ENCODE assay signal across 23 mouse cellular contexts in the genomic region with DNA sequence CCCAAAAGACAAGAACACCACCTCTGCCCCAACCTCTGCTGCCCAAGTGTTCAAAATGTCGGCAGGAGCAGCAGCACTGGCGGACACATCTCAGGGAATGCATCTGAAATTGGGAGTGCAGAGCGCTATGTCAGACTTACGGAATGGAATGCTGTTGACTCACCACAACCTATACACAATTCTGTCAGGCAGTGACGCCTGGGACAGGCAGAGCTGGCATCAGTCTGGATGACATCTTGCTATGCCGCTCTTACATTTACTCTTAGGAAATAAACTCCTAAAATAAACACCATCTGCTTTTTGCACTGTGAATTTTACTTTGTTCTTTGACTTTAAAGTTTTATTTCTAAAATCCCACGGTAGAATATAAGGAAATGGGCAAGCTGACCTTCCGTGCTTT. TPM values are rescaled to one million over a fixed set of nuclear protein-coding genes. Genes with fewer than 3 reads are reported as not detected.
DNase-seq lines count a peak whose midpoint lies in the region; ATAC-seq and TF ChIP-seq lines count a peak whose summit lies in the region.
"Had no signal": no experiment of that assay in that cellular context is flagged by ENCODE, and none has a peak within 500 bp of the region (broad histone marks: within the 10 kb centered on the region; RNA-seq: fewer than 3 reads in every experiment).

No protein-coding gene starts in this region.

- H3K4me3 ChIP-seq in forebrain, embryonic 14.5 days (ENCODE audit: low read depth, low read length), result no peak overlapping the region
- no peak overlapping the region for H3K4me3 ChIP-seq in forebrain, embryonic 15.5 days
- H3K4me3 ChIP-seq in layer of hippocampus, adult 2 months, result no peak overlapping the region
- H3K4me3 ChIP-seq in embryonic facial prominence, embryonic 10.5 days, result no peak overlapping the region
- H3K4me3 ChIP-seq: embryonic facial prominence, embryonic 13.5 days; forebrain, embryonic 13.5 days; gastrocnemius, adult 2 months; heart, embryonic 12.5 days; hindbrain, embryonic 10.5 days had no signal

- DNase-seq in forebrain, embryonic 14.5 days (ENCODE audit: low spot score), result peak; percentile 17
- peak in 1 of 2 experiments; percentile 16 for DNase-seq in layer of hippocampus, adult 2 months (ENCODE audit: low spot score in 2 of 2)
- DNase-seq in layer of hippocampus, postnatal 14 days (ENCODE audit: low spot score in 2 of 2), result no peak
- peak; percentile 17 to 60 for DNase-seq in left cerebral cortex, postnatal 25 days (ENCODE audit: low spot score in 2 of 2)
- no peak for DNase-seq in left cerebral cortex, postnatal 4 days
- DNase-seq in layer of hippocampus, adult 9-11 months, result peak; percentile 15
- DNase-seq in embryonic facial prominence, embryonic 10.5 days (ENCODE audit: low spot score), result no peak
- DNase-seq: adrenal gland, adult 8-10 months; adrenal gland, postnatal 36 days; B cell, adult 2 months; cerebellum, adult 11-12 months; cerebellum, adult 9-10 months; cerebellum, postnatal 25 days; gastrocnemius, adult 2 months; gastrocnemius, postnatal 25 days had no signal

- TF ChIP-seq CTCF in layer of hippocampus, adult 2 months (conservative IDR thresholded peaks at IDR 0.05), result no peak

- ATAC-seq in forebrain, embryonic 14.5 days, result no peak
- no peak for ATAC-seq in forebrain, embryonic 15.5 days (replicated peaks)
- ATAC-seq: CD4-positive, CD25-positive, alpha-beta regulatory T cell, adult 4 months; forebrain, embryonic 13.5 days; hindbrain, embryonic 16.5 days had no signal

- H3K27ac ChIP-seq in forebrain, embryonic 14.5 days (ENCODE audit: low read depth, low read length), result no peak overlapping the region
- no peak overlapping the region for H3K27ac ChIP-seq in forebrain, embryonic 15.5 days (replicated peaks)
- H3K27ac ChIP-seq in layer of hippocampus, adult 2 months, result peak overlapping the region; percentile 37; the same call in 1 of the 2 replicates
- no peak overlapping the region for H3K27ac ChIP-seq in embryonic facial prominence, embryonic 10.5 days (replicated peaks)
- H3K27ac ChIP-seq: embryonic facial prominence, embryonic 13.5 days; forebrain, embryonic 13.5 days; gastrocnemius, adult 2 months; hindbrain, embryonic 10.5 days had no signal

- no peaks in the 10 kb centered on the region for H3K4me1 ChIP-seq in forebrain, embryonic 14.5 days (ENCODE audit: control insufficient read depth, insufficient read depth, low read length)
- H3K4me1 ChIP-seq in forebrain, embryonic 15.5 days, result no peaks in the 10 kb centered on the region
- 0 out of 2 replicates have a peak, but pooled peaks cover 3% of the 10 kb centered on the region for H3K4me1 ChIP-seq in embryonic facial prominence, embryonic 10.5 days
- H3K4me1 ChIP-seq: forebrain, embryonic 13.5 days; hindbrain, embryonic 10.5 days had no signal

- no peak overlapping the region for H3K9ac ChIP-seq in forebrain, embryonic 14.5 days (ENCODE audit: low read length)
- no peak overlapping the region for H3K9ac ChIP-seq in forebrain, embryonic 15.5 days (replicated peaks)
- H3K9ac ChIP-seq: embryonic facial prominence, embryonic 13.5 days; forebrain, embryonic 13.5 days; heart, embryonic 12.5 days had no signal

- H3K36me3 ChIP-seq in forebrain, embryonic 14.5 days (ENCODE audit: control insufficient read depth, insufficient read depth, low read length), result no peaks in the 10 kb centered on the region
- no peaks in the 10 kb centered on the region for H3K36me3 ChIP-seq in forebrain, embryonic 15.5 days
- no peaks in the 10 kb centered on the region for H3K36me3 ChIP-seq in embryonic facial prominence, embryonic 10.5 days (replicated peaks)
- H3K36me3 ChIP-seq: hindbrain, embryonic 10.5 days had no signal

- 89% methylated on average over 8 of the region's 8 CpGs for WGBS in forebrain, embryonic 14.5 days
- WGBS in forebrain, embryonic 15.5 days, result 88% methylated on average over 8 of the region's 8 CpGs
- 93% methylated on average over 8 of the region's 8 CpGs for WGBS in embryonic facial prominence, embryonic 10.5 days

- no peak overlapping the region for H3K4me2 ChIP-seq in forebrain, embryonic 14.5 days (ENCODE audit: low read length)
- H3K4me2 ChIP-seq in forebrain, embryonic 15.5 days (replicated peaks), result no peak overlapping the region
- H3K4me2 ChIP-seq: embryonic facial prominence, embryonic 13.5 days; forebrain, embryonic 13.5 days; heart, embryonic 12.5 days had no signal

- H3K9me3 ChIP-seq in forebrain, embryonic 14.5 days (replicated peaks; ENCODE audit: control insufficient read depth, low read length), result no peaks in the 10 kb centered on the region
- H3K9me3 ChIP-seq in forebrain, embryonic 15.5 days, result no peaks in the 10 kb centered on the region
- H3K9me3 ChIP-seq in embryonic facial prominence, embryonic 10.5 days, result no peaks in the 10 kb centered on the region
- H3K9me3 ChIP-seq: embryonic facial prominence, embryonic 13.5 days; forebrain, embryonic 13.5 days; G1E; heart, embryonic 12.5 days; hindbrain, embryonic 10.5 days had no signal

- intact Hi-C loops in left cerebral cortex, postnatal 25 days (cut with DNase I), result no loop called here
- intact Hi-C loops in left cerebral cortex, postnatal 4 days (cut with DNase I), result no loop called here

- no peaks in the 10 kb centered on the region for H3K27me3 ChIP-seq in forebrain, embryonic 14.5 days (replicated peaks; ENCODE audit: control insufficient read depth, insufficient read depth, low read length)
- H3K27me3 ChIP-seq in forebrain, embryonic 15.5 days, result no peaks in the 10 kb centered on the region
- H3K27me3 ChIP-seq in embryonic facial prominence, embryonic 10.5 days (replicated peaks; ENCODE audit: low read depth, poor library complexity, severe bottlenecking), result no peaks in the 10 kb centered on the region
- H3K27me3 ChIP-seq: embryonic facial prominence, embryonic 13.5 days; forebrain, embryonic 13.5 days; heart, embryonic 12.5 days had no signal

RNA-seq across cellular contexts. Expression of a gene that starts 31.3 kb away (rescaled TPM):
- polyA plus RNA-seq in forebrain, embryonic 14.5 days (2014; fragmentation: Nextera tagmentation; extraction: Ambion mirVana), result 2.3 and 3.0 TPM in 2 replicates
- 2.7 and 3.7 TPM in 2 replicates for polyA plus RNA-seq in forebrain, embryonic 15.5 days (2015; fragmentation: Nextera tagmentation; extraction: Ambion mirVana)
- 10 to 100 TPM; 10.3 to 11.8 TPM for total RNA-seq in layer of hippocampus, adult 2 months (2021)
- 1 to 10 TPM; 7.2 to 8.6 TPM for total RNA-seq in layer of hippocampus, postnatal 14 days (2021)
- total RNA-seq in left cerebral cortex, postnatal 25 days (2021), result 10 to 100 TPM; 10.2 to 12.7 TPM
- 10 to 100 TPM; 11.3 to 11.9 TPM for total RNA-seq in left cerebral cortex, postnatal 4 days (2021)
- polyA plus RNA-seq in embryonic facial prominence, embryonic 10.5 days (2016; fragmentation: Nextera tagmentation; extraction: Ambion mirVana), result 8.9 and 9.6 TPM in 2 replicates

Comparison
In these comparisons a context has a peak if more than half of its experiments do, and no peak if none do; other contexts are left out.
1. DNase-seq: peak in forebrain, embryonic 14.5 days (single experiment), left cerebral cortex, postnatal 25 days (2 of 2) and layer of hippocampus, adult 9-11 months (single experiment); none in layer of hippocampus, postnatal 14 days (0 of 2), left cerebral cortex, postnatal 4 days (single experiment) and embryonic facial prominence, embryonic 10.5 days (single experiment).